Mouse (Mus musculus): ENCODE measurements around the gene Pdgfd. TPM values are rescaled to one million over a fixed set of nuclear protein-coding genes. Genes with fewer than 3 reads are reported as not detected.

Pdgfd gene
- polyA plus RNA-seq, 1 experiment from 2014 or later = 9.1 TPM

GRCm38 (mm10) chr9:6336236-6336635 lies 167.9 kb downstream of the Pdgfd start:
- no peak for ATAC-seq (ENCODE audit: low read depth)
- WGBS = 45% methylated on average over 2 of the region's 2 CpGs
- DNase-seq (ENCODE audit: low spot score) = no peak
- H3K9ac ChIP-seq (ENCODE audit: low read depth, low read length) = no peak overlapping the region
- no peaks in the 10 kb centered on the region for H3K4me1 ChIP-seq (ENCODE audit: control insufficient read depth, insufficient read depth, low read length)
- no peaks in the 10 kb centered on the region for H3K27me3 ChIP-seq (replicated peaks; ENCODE audit: control insufficient read depth, insufficient read depth, low read length)
- no peak overlapping the region for H3K27ac ChIP-seq (replicated peaks; ENCODE audit: low read depth, low read length)
- no peak overlapping the region for H3K4me2 ChIP-seq (ENCODE audit: low read depth, low read length)
- no peak overlapping the region for H3K4me3 ChIP-seq (ENCODE audit: low read depth, low read length)
- no peaks in the 10 kb centered on the region for H3K36me3 ChIP-seq (ENCODE audit: control insufficient read depth, insufficient read depth, low read length)
- H3K9me3 ChIP-seq (ENCODE audit: control insufficient read depth, low read length) = no peaks in the 10 kb centered on the region

DNA sequence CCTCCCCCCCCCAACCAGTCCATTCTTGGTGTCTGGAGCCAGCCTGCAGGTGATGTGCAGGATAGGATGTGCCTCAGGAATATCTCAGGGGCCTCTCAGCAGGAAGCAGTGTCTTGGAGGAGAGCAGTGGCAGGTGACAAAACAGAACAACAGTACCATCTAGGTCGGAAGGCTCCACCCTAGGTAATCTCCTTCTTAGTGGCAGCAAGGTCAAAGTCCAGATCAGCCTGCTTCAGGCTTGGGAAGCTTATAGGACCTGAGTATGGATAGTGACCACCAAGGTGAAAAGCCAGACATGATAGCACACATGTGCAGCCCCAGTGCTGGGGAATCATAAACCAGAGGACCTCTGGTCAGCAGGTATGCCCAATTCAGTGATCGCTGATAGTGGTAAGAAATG lies 169.5 kb downstream of the Pdgfd start:
- H3K36me3 ChIP-seq (ENCODE audit: control insufficient read depth, insufficient read depth, low read length) = no peaks in the 10 kb centered on the region
- ATAC-seq (ENCODE audit: low read depth) (no peak), DNase-seq (ENCODE audit: low spot score) (no peak)
- H3K4me3 ChIP-seq (ENCODE audit: low read depth, low read length) = no peak overlapping the region
- H3K9ac ChIP-seq (ENCODE audit: low read depth, low read length) = no peak overlapping the region
- no peaks in the 10 kb centered on the region for H3K9me3 ChIP-seq (ENCODE audit: control insufficient read depth, low read length)
- no peaks in the 10 kb centered on the region for H3K4me1 ChIP-seq (ENCODE audit: control insufficient read depth, insufficient read depth, low read length)
- 99% methylated on average over 2 of the region's 2 CpGs for WGBS
- no peaks in the 10 kb centered on the region for H3K27me3 ChIP-seq (replicated peaks; ENCODE audit: control insufficient read depth, insufficient read depth, low read length)
- no peak overlapping the region for H3K27ac ChIP-seq (replicated peaks; ENCODE audit: low read depth, low read length)
- H3K4me2 ChIP-seq (ENCODE audit: low read depth, low read length) = no peak overlapping the region

DNA sequence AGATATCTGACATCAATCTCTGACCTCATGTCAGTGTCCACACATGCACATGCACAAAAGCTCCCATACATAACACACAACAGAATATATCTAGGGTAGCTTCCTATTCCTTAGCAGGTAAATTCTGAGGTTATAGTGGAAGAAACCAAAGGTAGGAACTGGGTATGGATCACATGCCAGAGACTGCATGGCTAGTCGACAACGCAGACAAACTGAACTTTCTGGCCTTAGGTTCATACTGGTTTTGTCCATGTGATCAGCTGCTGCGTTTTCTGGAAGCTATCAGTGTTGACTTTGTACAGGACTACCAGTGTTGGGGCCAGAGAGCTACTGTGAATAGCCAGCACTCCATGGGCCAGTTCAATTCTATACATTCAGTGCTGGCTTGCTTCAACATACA lies 170.0 kb downstream of the Pdgfd start:
- Histone ChIP-seq H3K36me3 (ENCODE audit: control insufficient read depth, insufficient read depth, low read length) (no peaks in the 10 kb centered on the region), H3K27me3 (replicated peaks; ENCODE audit: control insufficient read depth, insufficient read depth, low read length) (no peaks in the 10 kb centered on the region), H3K9me3 (ENCODE audit: control insufficient read depth, low read length) (no peaks in the 10 kb centered on the region), H3K4me1 (ENCODE audit: control insufficient read depth, insufficient read depth, low read length) (no peaks in the 10 kb centered on the region), H3K4me2 (ENCODE audit: low read depth, low read length) (no peak overlapping the region), H3K4me3 (ENCODE audit: low read depth, low read length) (no peak overlapping the region), H3K9ac (ENCODE audit: low read depth, low read length) (no peak overlapping the region), H3K27ac (replicated peaks; ENCODE audit: low read depth, low read length) (no peak overlapping the region)
- 93% methylated on average over 3 of the region's 3 CpGs for WGBS
- DNase-seq (ENCODE audit: low spot score) (no peak), ATAC-seq (ENCODE audit: low read depth) (no peak)

DNA sequence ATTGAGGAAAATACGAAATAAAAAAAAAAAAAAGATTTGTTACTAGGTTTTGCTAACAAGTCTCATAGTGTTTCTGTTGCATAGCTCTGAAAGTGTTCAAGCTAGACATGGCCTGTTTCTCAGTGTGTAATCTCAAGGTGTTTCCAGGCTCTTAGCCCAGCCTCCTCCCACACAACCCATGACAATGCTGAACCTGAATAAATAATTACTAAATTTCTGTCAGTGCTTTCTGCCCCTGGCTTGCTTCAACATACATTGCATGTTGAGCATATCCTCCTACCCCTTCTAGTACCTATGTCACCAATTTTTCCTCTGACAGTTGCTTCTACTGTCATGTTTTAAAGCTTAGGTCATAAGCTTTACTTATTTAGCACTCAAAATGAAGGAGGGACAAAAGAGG lies 171.0 kb downstream of the Pdgfd start:
- H3K4me2 ChIP-seq (ENCODE audit: low read depth, low read length) = no peak overlapping the region
- DNase-seq (ENCODE audit: low spot score) = no peak
- H3K27me3 ChIP-seq (replicated peaks; ENCODE audit: control insufficient read depth, insufficient read depth, low read length) = no peaks in the 10 kb centered on the region
- WGBS = 74% methylated on average over 1 of the region's 1 CpGs
- H3K36me3 ChIP-seq (ENCODE audit: control insufficient read depth, insufficient read depth, low read length) = no peaks in the 10 kb centered on the region
- H3K9me3 ChIP-seq (ENCODE audit: control insufficient read depth, low read length) = no peaks in the 10 kb centered on the region
- no peaks in the 10 kb centered on the region for H3K4me1 ChIP-seq (ENCODE audit: control insufficient read depth, insufficient read depth, low read length)
- H3K27ac ChIP-seq (replicated peaks; ENCODE audit: low read depth, low read length) = no peak overlapping the region
- ATAC-seq (ENCODE audit: low read depth) = no peak
- H3K4me3 ChIP-seq (ENCODE audit: low read depth, low read length) = no peak overlapping the region
- H3K9ac ChIP-seq (ENCODE audit: low read depth, low read length) = no peak overlapping the region

DNA sequence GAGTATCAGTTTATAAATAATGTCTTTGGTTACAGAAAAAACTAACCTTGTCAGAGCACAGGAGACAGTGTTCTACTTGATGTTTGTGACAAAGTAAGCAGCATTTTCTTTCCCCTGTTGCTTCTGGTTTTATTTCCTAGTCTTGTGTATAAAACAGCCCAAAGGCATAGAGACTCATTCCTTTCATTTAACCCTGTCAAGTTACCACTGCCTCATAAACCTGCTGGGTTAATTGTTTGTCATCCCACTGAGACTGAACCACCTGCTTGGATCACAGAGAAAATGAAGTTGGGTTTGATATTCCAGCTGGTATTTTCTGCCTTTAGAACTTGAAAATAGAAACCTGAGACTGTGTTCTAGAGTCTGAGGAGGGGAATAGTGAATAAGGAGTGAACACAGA lies 172.4 kb downstream of the Pdgfd start:
- no peak for ATAC-seq (ENCODE audit: low read depth)
- Histone ChIP-seq H3K9ac (ENCODE audit: low read depth, low read length) (no peak overlapping the region), H3K36me3 (ENCODE audit: control insufficient read depth, insufficient read depth, low read length) (no peaks in the 10 kb centered on the region), H3K4me2 (ENCODE audit: low read depth, low read length) (no peak overlapping the region), H3K27ac (replicated peaks; ENCODE audit: low read depth, low read length) (no peak overlapping the region), H3K4me1 (ENCODE audit: control insufficient read depth, insufficient read depth, low read length) (no peaks in the 10 kb centered on the region), H3K4me3 (ENCODE audit: low read depth, low read length) (no peak overlapping the region), H3K9me3 (ENCODE audit: control insufficient read depth, low read length) (no peaks in the 10 kb centered on the region), H3K27me3 (replicated peaks; ENCODE audit: control insufficient read depth, insufficient read depth, low read length) (no peaks in the 10 kb centered on the region)
- DNase-seq (ENCODE audit: low spot score) = no peak

DNA sequence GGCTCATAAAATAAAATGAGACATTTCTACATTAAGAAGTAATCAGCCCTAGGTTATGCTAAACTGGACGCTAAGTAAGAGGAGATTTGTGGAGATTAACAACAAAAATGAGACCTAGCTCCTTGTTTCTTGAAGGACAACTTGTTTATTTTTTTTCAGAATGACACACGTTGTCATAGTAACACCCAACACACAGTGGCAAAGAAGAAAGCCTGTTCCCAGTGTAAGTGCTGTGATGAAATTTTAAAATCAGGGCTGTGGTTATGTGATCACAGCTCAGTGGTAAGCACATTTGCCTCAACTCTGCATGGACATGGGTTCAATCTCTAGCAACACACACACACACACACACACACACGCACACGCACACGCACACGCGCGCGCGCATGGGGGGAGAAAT lies 174.5 kb downstream of the Pdgfd start:
- Histone ChIP-seq H3K36me3 (ENCODE audit: control insufficient read depth, insufficient read depth, low read length) (no peaks in the 10 kb centered on the region), H3K4me1 (ENCODE audit: control insufficient read depth, insufficient read depth, low read length) (no peaks in the 10 kb centered on the region), H3K27me3 (replicated peaks; ENCODE audit: control insufficient read depth, insufficient read depth, low read length) (no peaks in the 10 kb centered on the region), H3K4me3 (ENCODE audit: low read depth, low read length) (no peak overlapping the region), H3K9me3 (ENCODE audit: control insufficient read depth, low read length) (no peaks in the 10 kb centered on the region), H3K27ac (replicated peaks; ENCODE audit: low read depth, low read length) (no peak overlapping the region), H3K9ac (ENCODE audit: low read depth, low read length) (no peak overlapping the region), H3K4me2 (ENCODE audit: low read depth, low read length) (no peak overlapping the region)
- DNase-seq (ENCODE audit: low spot score) = no peak
- ATAC-seq (ENCODE audit: low read depth) = no peak
- WGBS = 91% methylated on average over 10 of the region's 10 CpGs

DNA sequence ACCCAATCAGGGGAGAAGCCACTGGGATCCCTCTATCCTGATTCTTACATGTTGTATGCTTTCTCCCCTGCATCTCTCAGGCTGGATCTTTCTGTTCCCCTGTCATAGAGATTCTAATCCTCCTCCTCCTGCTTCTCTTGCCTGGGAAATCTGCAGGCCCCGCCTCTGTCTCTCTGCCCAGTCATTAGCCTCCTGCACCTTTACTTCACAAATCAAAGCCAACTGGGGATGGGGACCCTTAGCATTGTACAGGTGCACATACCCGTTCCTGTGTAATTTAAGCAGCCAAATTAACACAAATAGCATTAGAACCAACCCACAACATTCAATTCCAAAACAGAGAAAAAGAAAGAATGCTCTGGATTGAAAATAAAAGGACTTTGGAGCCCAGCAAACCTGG lies 176.1 kb downstream of the Pdgfd start:
- 43% methylated on average over 2 of the region's 2 CpGs for WGBS

GRCm38 (mm10) chr9:6344924-6345323 lies 176.5 kb downstream of the Pdgfd start:
- 51% methylated on average over 4 of the region's 4 CpGs for WGBS
- Histone ChIP-seq H3K36me3 (ENCODE audit: control insufficient read depth, insufficient read depth, low read length) (no peaks in the 10 kb centered on the region), H3K27ac (replicated peaks; ENCODE audit: low read depth, low read length) (no peak overlapping the region), H3K4me3 (ENCODE audit: low read depth, low read length) (no peak overlapping the region), H3K27me3 (replicated peaks; ENCODE audit: control insufficient read depth, insufficient read depth, low read length) (no peaks in the 10 kb centered on the region), H3K4me2 (ENCODE audit: low read depth, low read length) (no peak overlapping the region), H3K9me3 (ENCODE audit: control insufficient read depth, low read length) (no peaks in the 10 kb centered on the region), H3K4me1 (ENCODE audit: control insufficient read depth, insufficient read depth, low read length) (no peaks in the 10 kb centered on the region), H3K9ac (ENCODE audit: low read depth, low read length) (no peak overlapping the region)
- ATAC-seq (ENCODE audit: low read depth) (peak; percentile 87; the same call in 1 of the 2 replicates), DNase-seq (ENCODE audit: low spot score) (peak; percentile 88)

More for the DNA sequence above, 176.1 kb downstream of the Pdgfd start:
- peak; percentile 70; the same call in 1 of the 2 replicates for ATAC-seq (ENCODE audit: low read depth)
- Histone ChIP-seq H3K4me2 (ENCODE audit: low read depth, low read length) (no peak overlapping the region), H3K4me3 (ENCODE audit: low read depth, low read length) (no peak overlapping the region), H3K27me3 (replicated peaks; ENCODE audit: control insufficient read depth, insufficient read depth, low read length) (no peaks in the 10 kb centered on the region), H3K4me1 (ENCODE audit: control insufficient read depth, insufficient read depth, low read length) (no peaks in the 10 kb centered on the region), H3K36me3 (ENCODE audit: control insufficient read depth, insufficient read depth, low read length) (no peaks in the 10 kb centered on the region), H3K9me3 (ENCODE audit: control insufficient read depth, low read length) (no peaks in the 10 kb centered on the region), H3K27ac (replicated peaks; ENCODE audit: low read depth, low read length) (no peak overlapping the region), H3K9ac (ENCODE audit: low read depth, low read length) (no peak overlapping the region)
- no peak for DNase-seq (ENCODE audit: low spot score)

DNA sequence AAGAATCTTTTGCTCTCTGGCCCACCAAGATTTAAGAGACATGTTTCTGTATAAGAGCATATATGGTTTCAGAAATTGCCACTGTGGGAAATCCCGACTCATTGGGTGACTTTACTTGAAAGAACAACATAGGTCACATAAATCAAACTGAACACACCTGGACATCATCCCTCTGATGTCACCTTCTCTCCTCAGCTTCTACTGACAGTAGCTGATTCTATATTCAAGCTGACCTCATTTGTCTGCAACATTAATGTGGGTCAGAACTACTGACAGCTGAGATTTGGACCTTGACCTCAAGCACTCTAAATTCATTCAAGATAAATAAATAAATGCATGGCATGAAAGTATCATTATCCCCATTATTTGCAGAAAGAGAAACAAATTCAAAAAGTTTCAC lies 177.0 kb downstream of the Pdgfd start:
- Histone ChIP-seq H3K4me1 (ENCODE audit: control insufficient read depth, insufficient read depth, low read length) (no peaks in the 10 kb centered on the region), H3K4me3 (ENCODE audit: low read depth, low read length) (no peak overlapping the region), H3K4me2 (ENCODE audit: low read depth, low read length) (no peak overlapping the region), H3K9ac (ENCODE audit: low read depth, low read length) (no peak overlapping the region), H3K27me3 (replicated peaks; ENCODE audit: control insufficient read depth, insufficient read depth, low read length) (no peaks in the 10 kb centered on the region), H3K27ac (replicated peaks; ENCODE audit: low read depth, low read length) (no peak overlapping the region), H3K9me3 (ENCODE audit: control insufficient read depth, low read length) (no peaks in the 10 kb centered on the region), H3K36me3 (ENCODE audit: control insufficient read depth, insufficient read depth, low read length) (no peaks in the 10 kb centered on the region)
- DNase-seq (ENCODE audit: low spot score) (no peak), ATAC-seq (ENCODE audit: low read depth) (no peak)
- WGBS = 61% methylated on average over 1 of the region's 1 CpGs

Data from embryonic facial prominence, embryonic 14.5 days (tissue).